Mouse (Mus musculus) frontal cortex, postnatal 10 days (tissue): ENCODE data around the gene Kif5a.

ENCODE experiments used
- DNase-seq, 2 experiments: peaks; one replicate each; pipeline ENCODE4 v3.0.0; 2022; ENCODE audit warnings: low spot score in 2 of 2, mixed read lengths in 1 of 2

Gene Kif5a

GRCm38 (mm10) chr10:127217177-127217576 is 46.0 kb downstream of the Kif5a start:
- DNase-seq, result no peak

DNA sequence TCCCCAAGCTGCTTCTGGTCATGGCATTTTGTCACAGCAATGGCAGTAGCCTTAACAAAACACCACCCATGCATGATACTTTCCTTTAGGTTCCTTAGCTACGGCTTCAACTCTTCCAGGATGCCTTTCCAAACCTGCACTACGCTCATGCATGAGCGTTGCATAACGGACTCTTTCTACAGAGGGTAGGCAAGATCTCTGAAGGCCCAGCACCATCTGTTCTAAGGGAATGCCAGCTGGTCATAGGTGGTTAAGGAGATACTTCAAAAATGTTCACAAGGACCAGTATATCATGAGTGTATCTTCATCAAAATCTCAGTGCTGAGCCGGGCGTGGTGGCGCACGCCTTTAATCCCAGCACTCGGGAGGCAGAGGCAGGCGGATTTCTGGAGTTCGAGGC is 46.7 kb downstream of the Kif5a start:
- DNase-seq, result no peak

DNA sequence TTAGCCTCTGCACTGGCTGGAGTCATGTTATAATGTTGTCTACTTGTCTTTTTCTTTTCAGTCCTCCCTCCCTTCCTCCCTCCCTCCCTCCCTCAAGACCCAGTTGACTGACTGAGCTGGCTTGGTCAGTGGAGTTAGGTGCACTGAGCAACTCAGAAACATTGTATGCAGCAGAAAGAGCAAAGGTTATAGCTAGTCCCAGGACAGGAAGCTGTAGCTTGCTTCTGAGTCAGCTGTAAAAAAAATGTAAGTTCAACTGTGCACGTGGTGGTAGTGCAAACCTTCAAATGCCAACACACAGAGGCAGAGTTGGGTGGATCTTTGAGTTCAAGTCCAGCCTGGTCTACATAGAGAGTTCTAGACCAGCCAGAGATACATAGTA is 48.7 kb downstream of the Kif5a start:
- no peak for DNase-seq

DNA sequence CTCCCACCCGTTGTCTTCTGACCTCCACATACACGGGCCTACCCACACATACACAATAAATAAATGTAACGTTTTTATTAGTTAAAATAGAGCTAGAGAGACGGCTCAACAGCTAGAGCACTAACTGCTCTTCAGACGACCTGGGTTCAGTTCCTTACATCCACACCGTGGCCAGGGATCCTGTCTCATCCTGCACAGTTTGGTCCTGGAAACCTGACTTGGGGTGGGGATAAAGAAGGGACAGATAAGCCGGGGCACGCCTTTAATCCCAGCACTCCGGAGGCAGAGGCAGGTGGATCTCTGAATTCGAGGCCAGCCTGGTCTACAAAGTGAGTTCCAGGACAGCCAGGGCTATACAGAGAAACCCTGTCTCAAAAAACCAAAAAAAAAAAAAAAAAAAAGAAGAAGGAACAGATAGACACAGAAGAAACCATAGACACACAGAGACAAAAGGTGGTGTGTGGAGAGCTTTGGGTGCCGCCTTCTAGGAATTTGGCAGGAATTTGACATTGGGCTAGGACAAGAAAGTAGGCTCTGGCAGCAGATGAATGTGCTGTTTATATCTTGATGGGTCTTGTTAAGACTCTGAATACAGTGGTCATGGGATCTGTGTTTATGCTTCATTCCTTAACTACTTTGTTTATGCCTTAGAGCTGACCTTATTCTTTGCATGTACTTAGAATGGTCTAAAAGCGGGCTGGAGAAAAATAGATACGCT is 49.3 kb downstream of the Kif5a start:
- DNase-seq, result no peak

DNA sequence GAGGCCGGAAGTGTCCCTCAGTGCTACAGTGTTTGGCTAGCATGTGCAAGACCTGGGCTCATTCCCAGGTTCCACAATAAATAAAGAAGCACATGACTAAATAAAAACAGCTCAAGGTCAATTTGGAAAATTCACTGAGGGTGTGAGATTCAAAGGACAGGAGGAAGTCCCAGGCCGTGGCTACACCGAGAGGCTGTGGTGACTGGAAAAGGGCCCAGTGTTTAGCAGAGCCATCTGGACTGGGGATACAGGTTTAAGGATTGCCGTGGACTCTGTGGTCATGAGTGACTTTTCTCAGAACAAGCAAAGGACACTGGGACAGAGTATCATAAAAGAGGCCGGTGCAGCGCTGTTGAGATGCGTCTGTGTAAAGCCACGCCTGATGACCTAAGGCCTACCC is 49.9 kb downstream of the Kif5a start:
- no peak for DNase-seq

DNA sequence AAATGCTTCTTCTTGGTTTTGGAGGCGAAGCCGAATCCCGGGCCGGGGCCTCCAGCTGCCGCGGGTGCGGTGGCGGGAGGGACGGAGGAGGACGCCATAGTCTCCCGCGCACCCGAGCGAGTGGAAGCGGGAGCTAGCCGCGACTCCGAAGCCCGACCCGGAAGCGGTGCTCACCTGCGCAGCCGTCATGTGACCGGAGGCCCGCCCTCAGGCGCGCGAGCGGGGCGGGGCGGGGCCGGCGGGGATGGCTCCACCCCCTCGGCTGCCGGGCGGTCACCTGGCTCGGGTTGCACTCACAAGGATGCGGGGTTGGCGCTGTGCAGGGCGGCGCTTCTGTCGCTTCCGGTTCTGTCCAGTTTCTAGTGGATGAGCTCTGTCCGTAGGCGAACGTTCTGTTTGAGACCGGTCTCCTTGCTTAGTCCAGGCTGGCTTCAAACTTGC is 51.7 kb downstream of the Kif5a start, which contains the start of gene Pip4k2c:
Gene Pip4k2c (minus strand): TSS at position 172 of the 441 bp plus-strand sequence.
- DNase-seq, result peak; percentile 82 to 86

GRCm38 (mm10) chr10:127210961-127211405 is 52.2 kb downstream of the Kif5a start:
- DNase-seq, result no peak

- no peak for DNase-seq
These were observed 53.1 kb downstream of the Kif5a start for GRCm38 (mm10) chr10:127209928-127210570.

GRCm38 (mm10) chr10:127208921-127209320 is 54.2 kb downstream of the Kif5a start:
- DNase-seq, result no peak

- DNase-seq, result no peak
These were observed 57.8 kb downstream of the Kif5a start for GRCm38 (mm10) chr10:127205373-127205772.

GRCm38 (mm10) chr10:127204589-127204988 is 58.6 kb downstream of the Kif5a start:
- DNase-seq, result no peak

DNA sequence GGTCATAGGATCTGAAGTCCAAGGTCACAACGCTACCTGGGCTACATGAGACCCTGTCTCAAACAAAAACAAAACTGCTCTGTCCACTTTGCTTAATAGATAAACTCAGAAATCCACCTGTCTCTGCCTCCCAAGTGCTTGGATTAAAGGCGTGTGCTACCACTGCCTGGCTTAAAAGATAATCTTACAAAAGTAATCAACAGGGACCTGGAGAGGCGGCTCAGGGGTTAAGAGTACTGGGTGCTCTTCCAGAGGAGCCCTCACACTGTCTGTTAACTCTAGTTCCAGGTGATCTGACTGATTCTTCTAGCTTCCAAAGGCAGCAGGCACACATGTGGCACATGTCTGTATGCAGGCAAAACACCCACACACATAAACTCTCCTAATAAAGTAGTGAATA is 60.0 kb downstream of the Kif5a start:
- DNase-seq, result no peak

DNA sequence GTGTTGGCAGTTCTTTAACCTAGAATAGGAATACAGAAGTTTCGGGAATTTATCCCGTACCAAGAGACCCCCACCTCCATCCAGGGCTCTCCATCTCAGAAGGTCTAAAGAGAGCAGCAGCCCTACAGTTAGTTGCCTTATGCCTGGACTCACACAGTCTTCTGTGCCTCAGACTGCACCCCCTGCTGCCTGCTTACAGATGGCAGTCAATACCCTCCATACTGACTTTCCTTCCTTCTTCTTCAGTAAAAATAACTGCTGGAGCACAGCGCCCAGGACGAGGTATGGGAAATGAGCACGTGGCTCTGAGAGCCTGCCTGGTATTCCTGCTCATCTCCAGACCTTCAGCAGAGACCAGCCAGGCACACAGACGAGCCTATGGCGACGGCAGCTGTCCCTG is 62.9 kb downstream of the Kif5a start:
- DNase-seq, result no peak

DNA sequence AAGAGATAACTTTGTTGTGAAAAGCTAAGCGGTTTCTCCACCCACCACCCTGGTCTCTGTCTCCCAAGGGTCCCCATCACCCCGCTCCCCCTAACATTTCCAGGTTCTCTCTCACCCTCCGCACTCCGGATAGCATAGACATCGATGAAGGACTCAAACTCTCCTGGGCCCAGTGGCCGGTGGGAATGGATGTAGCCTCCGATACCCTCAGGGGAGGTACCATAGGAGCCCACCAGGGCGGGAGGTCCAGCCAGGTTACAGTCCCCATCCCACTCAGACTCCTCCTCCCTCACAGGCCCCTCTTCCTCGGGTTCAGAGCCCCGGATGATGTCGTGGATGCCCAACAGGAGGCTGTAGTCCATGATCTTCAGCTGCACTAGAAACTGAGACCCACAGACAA is 63.7 kb downstream of the Kif5a start:
- no peak for DNase-seq

- no peak for DNase-seq
These were observed 64.1 kb downstream of the Kif5a start for GRCm38 (mm10) chr10:127199068-127199467.

GRCm38 (mm10) chr10:127198492-127198891 is 64.7 kb downstream of the Kif5a start:
- no peak for DNase-seq

- no peak for DNase-seq
These were observed 65.5 kb downstream of the Kif5a start for GRCm38 (mm10) chr10:127197505-127198110.

DNA sequence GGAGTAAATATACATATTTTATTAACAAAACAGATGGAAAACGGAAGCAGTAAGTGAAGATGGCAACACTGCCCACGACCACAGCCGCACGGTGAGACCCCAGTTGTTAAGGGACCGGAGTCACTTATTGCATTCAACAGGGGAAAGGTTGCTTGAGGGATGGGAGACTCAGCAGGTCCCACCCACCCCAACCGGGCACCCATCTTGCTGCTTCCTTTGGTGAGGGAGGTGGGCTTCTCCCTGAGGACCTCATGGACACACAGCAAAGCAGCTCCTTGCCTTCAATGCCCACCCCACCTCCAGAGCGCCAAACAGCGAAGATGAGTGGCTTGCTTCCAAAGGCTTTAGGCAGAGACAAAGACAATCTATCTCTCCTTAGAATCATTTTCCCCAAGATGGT is 66.0 kb downstream of the Kif5a start:
- DNase-seq, result no peak

GRCm38 (mm10) chr10:127196392-127196791 is 66.8 kb downstream of the Kif5a start:
- DNase-seq, result peak; percentile 60 to 67

DNA sequence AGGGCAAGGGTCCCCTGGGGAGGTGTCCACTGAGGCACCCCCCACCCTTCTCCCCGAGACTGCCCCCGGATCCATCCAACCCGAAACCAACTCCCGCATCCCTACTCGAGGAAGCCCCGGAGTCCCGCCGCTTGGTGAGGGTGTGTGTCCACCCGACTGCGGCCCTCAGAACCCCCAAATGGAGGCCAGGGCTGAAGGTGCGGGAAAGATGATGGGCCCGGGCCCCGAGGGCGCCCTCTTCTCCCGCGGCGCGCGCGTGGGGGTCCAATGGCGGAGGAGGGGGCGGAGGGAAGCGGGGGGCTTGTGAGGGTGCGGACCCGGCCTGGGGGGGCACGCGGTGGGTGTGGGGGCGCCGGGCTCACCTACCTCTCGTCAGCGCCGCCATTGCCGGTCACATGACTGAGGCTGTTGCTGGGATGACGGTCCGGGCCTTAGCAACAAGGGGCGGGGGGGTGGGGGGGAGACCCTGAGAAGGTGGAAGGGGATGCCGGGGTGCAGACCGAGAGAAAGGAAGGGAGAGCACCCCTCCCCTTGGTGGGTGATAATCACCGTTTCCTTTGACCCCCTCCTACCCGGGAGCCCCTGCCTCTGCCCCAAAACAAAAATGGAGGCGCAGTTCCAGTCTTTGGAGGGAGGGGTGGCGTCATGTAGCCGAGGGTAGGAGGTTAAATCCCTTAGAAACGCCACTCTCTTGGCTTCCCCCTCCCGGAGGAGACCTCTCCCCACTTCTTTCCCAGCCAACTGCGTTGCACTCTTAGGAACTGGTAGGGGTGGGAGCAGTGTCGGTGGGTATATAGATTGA is 67.6 kb downstream of the Kif5a start, which contains the start of gene Dtx3:
Gene Dtx3 (minus strand): TSS at position 401 of the 802 bp plus-strand sequence.
- DNase-seq, result no peak

DNA sequence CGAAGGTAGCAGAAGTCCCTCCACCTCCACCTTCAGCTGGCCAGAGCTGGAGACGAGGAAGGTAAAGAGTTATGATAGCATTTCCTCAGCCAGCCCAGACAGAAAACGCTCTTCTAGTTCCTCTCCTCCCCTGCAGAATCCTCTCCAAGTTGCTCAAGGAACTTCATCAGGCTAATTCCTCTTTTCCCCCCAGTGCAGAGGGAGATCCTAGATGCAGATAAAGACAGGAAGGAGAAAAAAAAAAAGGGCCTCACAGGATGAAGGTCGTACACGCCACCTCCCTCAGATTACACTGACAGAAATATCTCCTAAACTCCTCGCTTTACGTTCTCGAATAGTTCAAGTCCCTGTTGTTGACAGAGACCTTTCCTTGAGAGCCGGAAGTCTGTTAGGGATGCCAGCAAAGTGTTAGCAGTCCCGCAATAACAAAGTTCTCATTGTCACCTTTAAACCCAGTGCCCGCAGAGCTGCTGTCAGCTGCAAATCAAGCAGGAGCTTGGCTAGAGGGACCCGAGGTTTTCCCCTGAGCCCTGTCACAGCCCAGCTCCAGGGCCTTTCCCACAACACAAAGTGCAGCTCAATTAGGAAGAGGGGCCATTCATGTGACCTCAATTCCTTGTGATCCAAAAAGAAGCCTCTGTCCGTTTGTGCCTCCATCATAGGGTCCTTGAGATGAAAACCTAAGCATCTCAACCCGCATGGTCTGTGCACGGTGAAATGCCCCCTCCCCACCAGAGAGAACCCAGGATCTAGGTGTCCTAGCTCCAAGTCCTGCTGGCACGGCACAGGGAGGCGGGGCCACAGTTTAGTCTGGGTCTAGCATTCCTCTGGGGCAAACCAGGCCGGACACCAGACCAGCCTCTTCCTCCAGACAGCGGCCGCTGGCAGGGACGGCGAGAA is 68.5 kb downstream of the Kif5a start:
- no peak for DNase-seq
